Mouse (Mus musculus): ENCODE data around the gene Gm11027. TPM values are rescaled to one million over a fixed set of nuclear protein-coding genes. Genes with fewer than 3 reads are reported as not detected.

The Gm11027 gene
- polyA plus RNA-seq, 1 experiment, result not detected

GRCm38 (mm10) chr12:116275631-116276030, 445 bp downstream of the Gm11027 start:
- Histone ChIP-seq H3K4me3 (ENCODE audit: insufficient read depth, low read length) (no peak overlapping the region), H3K4me1 (ENCODE audit: control insufficient read depth, insufficient read depth, low read length) (peaks cover 4% of the 10 kb centered on the region), H3K27ac (ENCODE audit: insufficient read depth, low read length) (no peak overlapping the region)
- TF ChIP-seq POLR2A (IDR thresholded peaks at IDR 0.05; ENCODE audit: low read depth, low read length) (no peak), CTCF (IDR thresholded peaks at IDR 0.05; ENCODE audit: borderline replicate concordance, insufficient read depth, low read length) (no peak)

GRCm38 (mm10) chr12:116276961-116277360, 1.8 kb downstream of the Gm11027 start:
- Histone ChIP-seq H3K4me1 (ENCODE audit: control insufficient read depth, insufficient read depth, low read length) (peaks cover 4% of the 10 kb centered on the region), H3K4me3 (ENCODE audit: insufficient read depth, low read length) (no peak overlapping the region), H3K27ac (ENCODE audit: insufficient read depth, low read length) (no peak overlapping the region)
- no peak for TF ChIP-seq POLR2A (IDR thresholded peaks at IDR 0.05; ENCODE audit: low read depth, low read length)

GRCm38 (mm10) chr12:116278541-116278940, 3.4 kb downstream of the Gm11027 start:
- TF ChIP-seq CTCF (IDR thresholded peaks at IDR 0.05; ENCODE audit: borderline replicate concordance, insufficient read depth, low read length) (no peak), POLR2A (IDR thresholded peaks at IDR 0.05; ENCODE audit: low read depth, low read length) (no peak)

GRCm38 (mm10) chr12:116279181-116279580, 4.0 kb downstream of the Gm11027 start:
- TF ChIP-seq CTCF (IDR thresholded peaks at IDR 0.05; ENCODE audit: borderline replicate concordance, insufficient read depth, low read length) (no peak), POLR2A (IDR thresholded peaks at IDR 0.05; ENCODE audit: low read depth, low read length) (no peak)
- Histone ChIP-seq H3K27ac (ENCODE audit: insufficient read depth, low read length) (peak overlapping the region; percentile 56; the same call in 1 of the 2 replicates), H3K4me3 (ENCODE audit: insufficient read depth, low read length) (no peak overlapping the region), H3K4me1 (ENCODE audit: control insufficient read depth, insufficient read depth, low read length) (peaks cover 4% of the 10 kb centered on the region)

More at GRCm38 (mm10) chr12:116278541-116278940, 3.4 kb downstream of the Gm11027 start:
- H3K4me3 ChIP-seq (ENCODE audit: insufficient read depth, low read length), result no peak overlapping the region
- H3K27ac ChIP-seq (ENCODE audit: insufficient read depth, low read length), result peak overlapping the region; percentile 56
- H3K4me1 ChIP-seq (ENCODE audit: control insufficient read depth, insufficient read depth, low read length), result peaks cover 4% of the 10 kb centered on the region

GRCm38 (mm10) chr12:116280149-116280652, 5.0 kb downstream of the Gm11027 start:
- Histone ChIP-seq H3K4me3 (ENCODE audit: insufficient read depth, low read length) (peak overlapping the region; percentile 73), H3K27ac (ENCODE audit: insufficient read depth, low read length) (peak overlapping the region; percentile 98), H3K4me1 (ENCODE audit: control insufficient read depth, insufficient read depth, low read length) (peaks cover 6% of the 10 kb centered on the region)
- TF ChIP-seq CTCF (IDR thresholded peaks at IDR 0.05; ENCODE audit: borderline replicate concordance, insufficient read depth, low read length), result no peak
- no peak for TF ChIP-seq POLR2A (IDR thresholded peaks at IDR 0.05; ENCODE audit: low read depth, low read length)

GRCm38 (mm10) chr12:116280653-116281364, 5.6 kb downstream of the Gm11027 start, which contains the start of gene Esyt2:
Gene Esyt2, plus strand, starts transcription at chr12:116281196.
- Histone ChIP-seq H3K4me3 (ENCODE audit: insufficient read depth, low read length) (peak within 1 kb of the TSS; percentile 74), H3K4me1 (ENCODE audit: control insufficient read depth, insufficient read depth, low read length) (peaks cover 6% of the 10 kb centered on the region), H3K27ac (ENCODE audit: insufficient read depth, low read length) (peak within 1 kb of the TSS; percentile 98)
- TF ChIP-seq CTCF (IDR thresholded peaks at IDR 0.05; ENCODE audit: borderline replicate concordance, insufficient read depth, low read length), result no peak
- TF ChIP-seq POLR2A (IDR thresholded peaks at IDR 0.05; ENCODE audit: low read depth, low read length), result peak; percentile 94

- H3K4me1 ChIP-seq (ENCODE audit: control insufficient read depth, insufficient read depth, low read length), result peaks cover 6% of the 10 kb centered on the region
- H3K27ac ChIP-seq (ENCODE audit: insufficient read depth, low read length), result peak overlapping the region; percentile 42
- no peak for TF ChIP-seq CTCF (IDR thresholded peaks at IDR 0.05; ENCODE audit: borderline replicate concordance, insufficient read depth, low read length)
- H3K4me3 ChIP-seq (ENCODE audit: insufficient read depth, low read length), result peak overlapping the region; percentile 74
Measured at GRCm38 (mm10) chr12:116281427-116282281, 6.5 kb downstream of the Gm11027 start.

- no peak overlapping the region for H3K4me3 ChIP-seq (ENCODE audit: insufficient read depth, low read length)
- H3K27ac ChIP-seq (ENCODE audit: insufficient read depth, low read length), result no peak overlapping the region
- peaks cover 6% of the 10 kb centered on the region for H3K4me1 ChIP-seq (ENCODE audit: control insufficient read depth, insufficient read depth, low read length)
- TF ChIP-seq POLR2A (IDR thresholded peaks at IDR 0.05; ENCODE audit: low read depth, low read length), result no peak
- no peak for TF ChIP-seq CTCF (IDR thresholded peaks at IDR 0.05; ENCODE audit: borderline replicate concordance, insufficient read depth, low read length)
Measured at GRCm38 (mm10) chr12:116282856-116283255, 7.7 kb downstream of the Gm11027 start.

GRCm38 (mm10) chr12:116283511-116283910, 8.3 kb downstream of the Gm11027 start:
- Histone ChIP-seq H3K4me1 (ENCODE audit: control insufficient read depth, insufficient read depth, low read length) (peaks cover 5% of the 10 kb centered on the region), H3K27ac (ENCODE audit: insufficient read depth, low read length) (no peak overlapping the region), H3K4me3 (ENCODE audit: insufficient read depth, low read length) (peak overlapping the region; percentile 27; the same call in 1 of the 2 replicates)
- TF ChIP-seq POLR2A (IDR thresholded peaks at IDR 0.05; ENCODE audit: low read depth, low read length), result no peak
- no peak for TF ChIP-seq CTCF (IDR thresholded peaks at IDR 0.05; ENCODE audit: borderline replicate concordance, insufficient read depth, low read length)
